Mouse (Mus musculus) olfactory bulb, adult 2 months (tissue): ENCODE measurements around the gene Pde3a.

Source experiments
- CTCF ChIP-seq: fragments of 200-500 bp; IDR thresholded peaks from 2 replicates; pipeline ENCODE4 v1.5.1; 2012; ENCODE audit warnings: low read depth, mild to moderate bottlenecking, low read length, moderate library complexity; ENCODE audit not compliant: insufficient read depth
- POLR2A ChIP-seq: fragments of 200-500 bp; IDR thresholded peaks from 2 replicates; pipeline ENCODE4 v1.6.1; 2012; ENCODE audit warnings: mild to moderate bottlenecking, low read depth, low read length, moderate library complexity; ENCODE audit not compliant: insufficient read depth

DNA sequence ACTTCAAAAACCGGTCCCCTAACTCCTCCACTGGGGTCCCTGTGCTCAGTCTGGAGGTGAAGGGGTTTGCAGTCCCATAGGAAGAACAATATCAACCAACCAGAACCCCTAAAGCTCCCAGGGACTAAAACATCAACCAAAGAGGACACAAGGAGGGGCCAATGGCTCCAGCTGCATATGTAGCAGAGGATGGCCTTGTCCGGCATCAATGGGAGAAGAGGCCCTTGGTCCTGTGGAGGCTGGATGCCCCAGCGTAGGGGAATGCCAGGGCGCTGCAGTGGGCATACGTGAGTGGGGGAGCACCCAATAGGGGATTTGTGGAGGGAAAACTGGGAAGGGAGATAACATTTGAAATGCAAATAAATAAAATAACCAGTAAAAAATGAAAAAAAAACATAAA lies 19.8 kb downstream of the Pde3a start:
- no peak for TF ChIP-seq CTCF
- no peak for TF ChIP-seq POLR2A
